Mouse (Mus musculus): ENCODE data around the gene Exoc3l4. TPM values are rescaled to one million over a fixed set of nuclear protein-coding genes. Genes with fewer than 3 reads are reported as not detected.

Exoc3l4 gene
- polyA plus RNA-seq, 1 experiment = 0.25 TPM

DNA sequence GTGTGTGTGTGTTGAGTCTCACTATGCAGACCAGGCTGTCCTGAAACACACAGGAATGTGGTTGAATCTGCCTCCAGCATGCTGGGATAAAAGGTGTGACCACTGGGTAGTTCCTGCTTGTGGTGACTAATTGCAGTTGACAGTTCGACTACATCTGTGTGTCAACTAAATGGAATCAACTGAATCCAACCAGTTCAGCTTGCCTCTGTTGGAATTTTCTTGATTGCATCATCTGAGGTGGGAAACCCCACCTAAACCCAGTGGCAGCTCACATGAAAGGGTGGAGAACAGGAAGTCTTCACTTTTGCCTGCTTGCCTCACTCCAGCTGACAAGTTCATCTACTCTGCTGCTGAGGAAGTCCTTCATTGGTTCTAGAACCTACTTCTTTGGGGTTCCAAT, 54.3 kb downstream of the Exoc3l4 start:
- H3K4me3 ChIP-seq (replicated peaks) = no peak overlapping the region
- no peaks in the 10 kb centered on the region for H3K4me1 ChIP-seq (ENCODE audit: control insufficient read depth)
- H3K9me3 ChIP-seq (ENCODE audit: control insufficient read depth, low read length) = peaks cover 6% of the 10 kb centered on the region; the same call in 1 of the 2 replicates
- TF ChIP-seq GATA1 (IDR thresholded peaks at IDR 0.05; ENCODE audit: low read length) = no peak
- TF ChIP-seq TAL1 (IDR thresholded peaks at IDR 0.05; ENCODE audit: low read length) = no peak
- peaks cover 30% of the 10 kb centered on the region for H3K27me3 ChIP-seq (ENCODE audit: control insufficient read depth)
- no peaks in the 10 kb centered on the region for H3K36me3 ChIP-seq (ENCODE audit: control insufficient read depth)

DNA sequence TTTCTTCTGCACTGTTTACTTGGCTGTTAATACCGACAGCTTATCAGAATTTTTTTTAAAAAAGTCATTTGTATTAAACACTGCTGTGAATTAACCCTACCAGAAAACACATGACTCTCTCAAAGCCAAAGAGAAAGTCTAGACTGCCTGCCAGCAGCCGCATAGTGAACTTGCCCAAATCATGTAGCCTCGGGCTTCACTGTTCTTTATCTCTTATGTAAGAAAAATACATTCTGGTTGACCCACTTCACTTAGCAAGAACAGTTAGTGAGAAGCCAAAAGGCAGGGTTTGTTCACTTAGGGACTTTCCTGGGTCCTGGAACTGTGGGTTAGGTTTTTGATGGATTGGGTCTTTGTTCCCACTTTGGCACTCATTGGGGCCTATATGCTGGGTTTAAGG, 54.9 kb downstream of the Exoc3l4 start:
- Histone ChIP-seq H3K27me3 (ENCODE audit: control insufficient read depth) (peaks cover 30% of the 10 kb centered on the region), H3K4me1 (ENCODE audit: control insufficient read depth) (no peaks in the 10 kb centered on the region)

DNA sequence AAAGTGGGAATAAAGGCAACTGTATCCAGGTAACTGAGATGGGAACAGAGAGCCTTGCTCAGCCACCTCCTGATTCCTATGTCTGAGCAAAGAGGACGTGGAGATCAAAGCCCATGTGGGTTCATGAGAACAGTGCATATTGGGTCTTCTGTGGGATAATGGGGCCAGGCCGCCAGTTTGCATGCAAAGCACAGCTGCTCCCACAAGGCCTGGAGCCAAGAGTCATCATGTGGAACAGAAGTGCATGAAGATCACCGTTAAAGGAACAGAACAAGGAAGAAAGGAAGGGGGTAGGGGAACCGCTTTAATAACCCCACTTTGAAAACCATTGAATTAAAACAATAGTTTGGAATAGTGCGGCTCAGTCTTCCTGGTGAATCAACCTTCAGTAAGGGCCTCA, 56.1 kb downstream of the Exoc3l4 start:
- peaks cover 36% of the 10 kb centered on the region for H3K27me3 ChIP-seq (ENCODE audit: control insufficient read depth)

More for the DNA sequence above, 54.9 kb downstream of the Exoc3l4 start:
- peaks cover 2% of the 10 kb centered on the region; the same call in 1 of the 2 replicates for H3K9me3 ChIP-seq (ENCODE audit: control insufficient read depth, low read length)
- no peaks in the 10 kb centered on the region for H3K36me3 ChIP-seq (ENCODE audit: control insufficient read depth)
- TF ChIP-seq GATA1 (IDR thresholded peaks at IDR 0.05; ENCODE audit: low read length) = no peak
- TF ChIP-seq TAL1 (IDR thresholded peaks at IDR 0.05; ENCODE audit: low read length) = no peak
- no peak overlapping the region for H3K4me3 ChIP-seq (replicated peaks)

DNA sequence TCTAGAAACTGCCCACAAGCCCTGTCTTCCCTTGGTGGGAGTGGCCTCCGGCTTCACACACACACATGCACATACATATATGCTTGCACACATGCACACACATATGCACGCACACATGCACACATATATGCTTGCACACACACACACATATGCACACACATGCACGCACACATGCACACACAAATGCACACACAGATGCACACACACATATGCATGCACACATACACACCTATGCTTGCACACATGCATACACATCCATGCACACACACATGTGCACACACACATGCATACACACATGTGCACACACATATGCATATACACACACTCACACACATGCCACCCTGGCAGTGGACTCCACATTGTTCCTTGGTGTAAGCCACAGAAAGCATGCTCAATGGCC, 57.6 kb downstream of the Exoc3l4 start:
- Histone ChIP-seq H3K27me3 (ENCODE audit: control insufficient read depth) (peaks cover 42% of the 10 kb centered on the region), H3K4me1 (ENCODE audit: control insufficient read depth) (no peaks in the 10 kb centered on the region), H3K9me3 (ENCODE audit: control insufficient read depth, low read length) (peaks cover 8% of the 10 kb centered on the region), H3K36me3 (ENCODE audit: control insufficient read depth) (no peaks in the 10 kb centered on the region), H3K4me3 (replicated peaks) (no peak overlapping the region)
- TF ChIP-seq TAL1 (IDR thresholded peaks at IDR 0.05; ENCODE audit: low read length) (no peak), GATA1 (IDR thresholded peaks at IDR 0.05; ENCODE audit: low read length) (no peak)

More for the DNA sequence above, 56.1 kb downstream of the Exoc3l4 start:
- H3K9me3 ChIP-seq (ENCODE audit: control insufficient read depth, low read length) = peaks cover 8% of the 10 kb centered on the region
- no peak overlapping the region for H3K4me3 ChIP-seq (replicated peaks)
- H3K36me3 ChIP-seq (ENCODE audit: control insufficient read depth) = no peaks in the 10 kb centered on the region
- no peaks in the 10 kb centered on the region for H3K4me1 ChIP-seq (ENCODE audit: control insufficient read depth)
- no peak for TF ChIP-seq TAL1 (IDR thresholded peaks at IDR 0.05; ENCODE audit: low read length)
- no peak for TF ChIP-seq GATA1 (IDR thresholded peaks at IDR 0.05; ENCODE audit: low read length)

DNA sequence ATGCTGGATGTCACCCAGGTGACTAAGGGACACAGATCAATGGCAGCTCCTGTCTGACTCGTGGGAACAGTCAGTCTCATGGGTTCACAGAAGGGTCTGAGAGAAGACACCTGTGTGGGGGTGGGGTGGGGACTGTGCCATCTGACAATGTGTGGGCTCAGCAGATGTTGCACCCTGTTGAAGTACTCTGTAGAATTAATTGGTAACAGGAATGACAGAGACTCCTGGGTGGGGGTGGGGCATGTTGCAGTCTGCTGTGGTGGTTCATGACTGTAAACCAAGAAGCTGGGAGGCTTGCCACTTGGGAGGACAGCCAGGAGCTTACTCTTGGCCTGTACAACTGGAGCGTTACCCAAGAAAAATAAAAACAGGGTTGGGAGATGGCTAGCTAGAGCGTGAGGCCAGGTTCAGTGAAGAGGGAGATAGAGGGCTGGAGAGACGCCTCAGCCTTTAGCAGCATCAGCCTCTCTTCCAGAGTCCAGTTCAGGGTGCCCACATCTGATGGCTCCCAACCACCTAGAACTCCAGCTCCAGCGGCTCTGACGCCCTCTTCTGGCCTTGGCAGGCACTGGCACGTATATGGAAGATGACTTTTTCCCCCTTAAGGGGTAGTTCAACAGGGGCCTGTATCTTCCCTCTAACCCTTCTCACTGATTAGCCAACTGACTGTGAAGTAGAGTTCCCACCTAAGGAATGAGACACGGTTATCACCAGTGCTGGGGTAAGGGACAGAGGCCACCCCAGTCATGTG, 58.3 kb downstream of the Exoc3l4 start:
- no peak overlapping the region for H3K4me3 ChIP-seq (replicated peaks)

DNA sequence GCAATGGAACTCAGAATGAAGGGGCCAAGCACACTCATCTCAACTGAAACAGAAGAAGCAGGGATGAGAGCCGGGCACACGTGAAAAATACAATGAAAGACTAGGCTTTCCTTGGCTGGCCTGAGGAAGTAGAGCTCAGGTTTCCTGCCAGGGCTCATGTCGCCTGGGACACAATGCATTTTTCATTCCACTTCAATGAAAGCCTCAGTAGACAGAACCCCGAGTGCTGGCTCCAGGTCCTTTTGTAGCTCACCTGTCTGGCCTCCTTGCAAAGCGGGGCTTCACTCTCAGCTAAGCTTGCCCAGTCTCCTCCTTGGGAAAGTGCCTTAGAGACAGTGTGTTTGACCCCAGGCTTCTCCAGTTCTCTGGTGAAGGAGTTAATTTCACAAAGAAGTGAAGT, 62.1 kb downstream of the Exoc3l4 start:
- Histone ChIP-seq H3K4me3 (replicated peaks) (no peak overlapping the region), H3K36me3 (ENCODE audit: control insufficient read depth) (no peaks in the 10 kb centered on the region), H3K9me3 (ENCODE audit: control insufficient read depth, low read length) (peaks cover 8% of the 10 kb centered on the region), H3K27me3 (ENCODE audit: control insufficient read depth) (peaks cover 61% of the 10 kb centered on the region), H3K4me1 (ENCODE audit: control insufficient read depth) (no peaks in the 10 kb centered on the region)
- TF ChIP-seq GATA1 (IDR thresholded peaks at IDR 0.05; ENCODE audit: low read length) (no peak), TAL1 (IDR thresholded peaks at IDR 0.05; ENCODE audit: low read length) (no peak)

More for the DNA sequence above, 58.3 kb downstream of the Exoc3l4 start:
- H3K36me3 ChIP-seq (ENCODE audit: control insufficient read depth) = no peaks in the 10 kb centered on the region
- peaks cover 8% of the 10 kb centered on the region for H3K9me3 ChIP-seq (ENCODE audit: control insufficient read depth, low read length)
- TF ChIP-seq GATA1 (IDR thresholded peaks at IDR 0.05; ENCODE audit: low read length) = no peak
- no peak for TF ChIP-seq TAL1 (IDR thresholded peaks at IDR 0.05; ENCODE audit: low read length)
- no peaks in the 10 kb centered on the region for H3K4me1 ChIP-seq (ENCODE audit: control insufficient read depth)
- H3K27me3 ChIP-seq (ENCODE audit: control insufficient read depth) = peaks cover 42% of the 10 kb centered on the region

DNA sequence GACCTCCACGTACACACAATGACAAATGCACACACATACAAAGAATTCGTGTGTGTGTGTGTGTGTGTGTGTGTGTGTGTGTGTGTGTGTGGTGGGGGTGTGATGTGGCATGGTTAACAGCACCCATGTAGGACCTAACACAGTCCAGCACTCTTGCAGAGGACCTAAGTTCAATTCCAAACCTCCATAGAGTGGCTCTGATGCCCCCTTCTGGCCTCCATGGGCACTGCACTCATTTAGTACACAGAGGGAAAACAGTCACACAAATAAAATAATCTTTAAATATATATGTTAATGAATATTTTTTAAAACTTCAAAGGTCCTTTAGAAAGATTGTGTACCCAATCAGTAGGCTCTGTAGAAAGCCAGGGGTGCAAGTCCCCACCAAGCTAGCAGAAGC, 63.1 kb downstream of the Exoc3l4 start:
- Histone ChIP-seq H3K9me3 (ENCODE audit: control insufficient read depth, low read length) (peaks cover 6% of the 10 kb centered on the region), H3K27me3 (ENCODE audit: control insufficient read depth) (peaks cover 64% of the 10 kb centered on the region), H3K4me1 (ENCODE audit: control insufficient read depth) (no peaks in the 10 kb centered on the region), H3K4me3 (replicated peaks) (no peak overlapping the region), H3K36me3 (ENCODE audit: control insufficient read depth) (no peaks in the 10 kb centered on the region)
- TF ChIP-seq TAL1 (IDR thresholded peaks at IDR 0.05; ENCODE audit: low read length) = no peak
- no peak for TF ChIP-seq GATA1 (IDR thresholded peaks at IDR 0.05; ENCODE audit: low read length)

Other genes starting within 250 kb of the Exoc3l4 start
- not detected in 2 replicates for gene 4930595D18Rik, start 232.5 kb upstream of the Exoc3l4 start, polyA plus RNA-seq (2012)
- 0.02 and 0.05 TPM in 2 replicates for gene Amn, start 145.9 kb upstream of the Exoc3l4 start, polyA plus RNA-seq (2012)
- 0.74 TPM in 2 replicates for gene Cdc42bpb, start 39.3 kb upstream of the Exoc3l4 start, polyA plus RNA-seq (2012)
- gene Lbhd2, start 10.2 kb upstream of the Exoc3l4 start, polyA plus RNA-seq (2012) = not detected in 2 replicates
- 9.0 and 12.3 TPM in 2 replicates for gene Tnfaip2, start 25.5 kb downstream of the Exoc3l4 start, polyA plus RNA-seq (2012)
- gene Gm266, start 68.8 kb downstream of the Exoc3l4 start, polyA plus RNA-seq (2012) = not detected in 2 replicates
- gene Eif5, start 121.0 kb downstream of the Exoc3l4 start, polyA plus RNA-seq (2012) = 16.6 and 23.0 TPM in 2 replicates
- gene Mark3, start 157.5 kb downstream of the Exoc3l4 start, polyA plus RNA-seq (2012) = 2.0 and 2.4 TPM in 2 replicates

Data from erythroblast, embryonic 14.5 days (primary cell).